Mouse (Mus musculus) midbrain, embryonic 16.5 days (tissue): ENCODE data around the gene Cntfr. TPM values are rescaled to one million over a fixed set of nuclear protein-coding genes. Genes with fewer than 3 reads are reported as not detected.
"Not testable (repeated sequence)": the region's sequence is repeated elsewhere in the genome, so short reads cannot be mapped to it uniquely, and the experiment has no call there.

ENCODE experiments used
- ATAC-seq: fragments of 200-750 bp; cut with Nextera tagmentation; 2 replicates; pipeline ENCODE4 v1.8.0; 2017; ENCODE audit warnings: moderate TSS enrichment
- H3K27ac ChIP-seq: fragments of 300-500 bp; sonication (generic); 2 replicates; pipeline ENCODE4 v1.5.1; 2014; ENCODE audit warnings: mild to moderate bottlenecking, low read length, mixed read lengths
- H3K27me3 ChIP-seq: fragments of 300-500 bp; sonication (generic); 2 replicates; pipeline ENCODE4 v1.6.1; 2014; ENCODE audit warnings: low read depth, low read length, mixed read lengths; ENCODE audit not compliant: control insufficient read depth, insufficient read depth
- H3K36me3 ChIP-seq: fragments of 300-500 bp; sonication (generic); 2 replicates; pipeline ENCODE4 v1.6.1; 2014; ENCODE audit warnings: mild to moderate bottlenecking, low read length, moderate library complexity, mixed read lengths; ENCODE audit not compliant: control insufficient read depth, insufficient read depth
- H3K4me1 ChIP-seq: fragments of 300-500 bp; sonication (generic); 2 replicates; pipeline ENCODE4 v1.6.1; 2014; ENCODE audit warnings: mild to moderate bottlenecking, low read length, mixed read lengths; ENCODE audit not compliant: control insufficient read depth, insufficient read depth
- H3K4me2 ChIP-seq: fragments of 300-500 bp; sonication (generic); 2 replicates; pipeline ENCODE4 v1.6.1; 2014; ENCODE audit warnings: mild to moderate bottlenecking, low read length, mixed read lengths
- H3K4me3 ChIP-seq: fragments of 300-500 bp; sonication (generic); 2 replicates; pipeline ENCODE4 v1.5.1; 2014; ENCODE audit warnings: low read depth, mild to moderate bottlenecking, low read length, moderate library complexity, mixed read lengths
- H3K9ac ChIP-seq: fragments of 300-500 bp; sonication (generic); 2 replicates; pipeline ENCODE4 v1.6.1; 2014; ENCODE audit warnings: low read depth, low read length, mixed read lengths
- H3K9me3 ChIP-seq: fragments of 300-500 bp; sonication (generic); replicated peaks from 2 replicates; pipeline ENCODE4 v1.6.1; 2014; ENCODE audit warnings: mild to moderate bottlenecking, low read length, mixed read lengths; ENCODE audit not compliant: control insufficient read depth, poor library complexity, severe bottlenecking
- WGBS: fragments of 180-500 bp; shearing (Covaris S2); extraction: QIAGEN DNeasy Blood & Tissue Kit; methylation state at CpG from one replicate; pipeline ENCODE4 v1.1.7; 2014; 5-methylcytosine and 5-hydroxymethylcytosine counted together
- polyA plus RNA-seq: library from polyadenylated mRNA; unstranded; fragments of >200 nt; fragmentation: Nextera tagmentation; extraction: Ambion mirVana; gene quantifications from 2 replicates; pipeline ENCODE4 v1.2.1, GENCODE M21; 2015

Gene Cntfr
- 28.1 and 28.3 TPM in 2 replicates for polyA plus RNA-seq

- H3K9ac ChIP-seq, H3K9me3 ChIP-seq, H3K27me3 ChIP-seq, H3K4me3 ChIP-seq, H3K36me3 ChIP-seq, H3K27ac ChIP-seq, H3K4me1 ChIP-seq: not testable (repeated sequence)
- peak within 1 kb of the TSS; percentile 31; the same call in 1 of the 2 replicates for H3K4me2 ChIP-seq
- 11% methylated on average over 26 of the region's 40 CpGs for WGBS
- 0 out of 2 replicates have a peak, but pooled peaks have one; percentile 62 for ATAC-seq
Measured at GRCm38 (mm10) chr4:41696930-41697841, at the start of gene Cntfr. Gene Cntfr, minus strand, starts transcription at chr4:41697089.

GRCm38 (mm10) chr4:41745021-41745420, 48.1 kb upstream of the Cntfr start:
- ATAC-seq, result no peak
- Histone ChIP-seq H3K9me3 (no peaks in the 10 kb centered on the region), H3K36me3 (no peaks in the 10 kb centered on the region), H3K4me1 (peaks cover 8% of the 10 kb centered on the region), H3K4me2 (no peak overlapping the region), H3K4me3 (no peak overlapping the region), H3K9ac (no peak overlapping the region), H3K27ac (no peak overlapping the region), H3K27me3 (no peaks in the 10 kb centered on the region)
- 90% methylated on average over 1 of the region's 1 CpGs for WGBS

GRCm38 (mm10) chr4:41744131-41744530, 47.2 kb upstream of the Cntfr start:
- Histone ChIP-seq H3K27ac (no peak overlapping the region), H3K27me3 (no peaks in the 10 kb centered on the region), H3K9ac (no peak overlapping the region), H3K36me3 (no peaks in the 10 kb centered on the region), H3K4me3 (no peak overlapping the region), H3K4me2 (no peak overlapping the region), H3K9me3 (no peaks in the 10 kb centered on the region), H3K4me1 (peaks cover 16% of the 10 kb centered on the region)
- 74% methylated on average over 2 of the region's 2 CpGs for WGBS
- ATAC-seq, result no peak

DNA sequence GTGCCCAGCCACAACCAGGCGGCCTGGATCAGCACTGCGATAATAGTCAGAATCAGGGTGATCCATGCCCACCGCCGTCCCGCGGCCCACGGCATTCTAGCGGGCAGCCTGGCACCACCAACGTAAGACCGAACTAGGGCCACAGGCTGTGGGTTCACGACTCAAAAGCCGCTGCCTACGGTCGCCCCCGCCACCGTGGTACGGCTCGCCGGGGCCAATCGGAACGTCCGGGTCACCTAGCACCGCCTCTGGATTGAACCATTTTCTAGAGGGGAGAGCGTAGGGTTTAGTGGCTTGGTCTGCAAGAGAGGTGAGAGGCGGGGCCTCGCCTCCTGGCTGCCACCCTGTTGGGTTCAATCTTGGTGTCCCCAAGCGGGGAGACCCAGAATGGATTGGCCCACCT, 44.3 kb upstream of the Cntfr start:
- Histone ChIP-seq H3K4me3 (peak overlapping the region; percentile 89), H3K9ac (peak overlapping the region; percentile 89), H3K4me1 (peaks cover 16% of the 10 kb centered on the region), H3K27ac (peak overlapping the region; percentile 88), H3K27me3 (no peaks in the 10 kb centered on the region), H3K4me2 (peak overlapping the region; percentile 71), H3K9me3 (no peaks in the 10 kb centered on the region), H3K36me3 (peaks cover 3% of the 10 kb centered on the region; the same call in 1 of the 2 replicates)
- ATAC-seq, result peak; percentile 97
- 0% methylated on average over 27 of the region's 27 CpGs for WGBS

- no peaks in the 10 kb centered on the region for H3K27me3 ChIP-seq
- peak overlapping the region; percentile 89 for H3K9ac ChIP-seq
- peak overlapping the region; percentile 89 for H3K4me3 ChIP-seq
- H3K9me3 ChIP-seq, result no peaks in the 10 kb centered on the region
- H3K4me2 ChIP-seq, result peak overlapping the region; percentile 71
- WGBS, result under 1% methylated on average over 48 of the region's 48 CpGs
- H3K36me3 ChIP-seq, result peaks cover 3% of the 10 kb centered on the region; the same call in 1 of the 2 replicates
- peaks cover 16% of the 10 kb centered on the region for H3K4me1 ChIP-seq
- H3K27ac ChIP-seq, result peak overlapping the region; percentile 88
- ATAC-seq, result peak; percentile 82
Measured at GRCm38 (mm10) chr4:41740380-41741157, 43.7 kb upstream of the Cntfr start.

DNA sequence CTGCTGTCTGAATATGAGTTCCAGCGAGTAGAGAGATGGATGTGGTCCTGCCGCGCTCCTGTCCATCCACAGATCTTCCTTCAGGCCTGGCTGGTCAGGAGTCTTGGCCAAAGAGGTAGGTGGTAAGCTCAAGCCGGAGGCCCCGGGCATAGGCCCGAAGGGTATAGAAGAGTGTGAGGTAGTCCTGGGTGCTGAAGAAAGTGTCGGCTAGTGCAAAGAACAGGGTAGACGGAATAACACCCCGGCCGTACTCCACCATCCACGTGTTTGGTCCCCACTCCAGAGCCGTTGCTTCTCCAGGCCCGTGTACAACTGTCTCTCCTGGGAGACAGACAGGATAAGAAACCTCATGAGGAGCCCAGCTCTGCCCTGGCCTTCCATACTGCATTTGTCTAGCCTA, 42.4 kb upstream of the Cntfr start:
- Histone ChIP-seq H3K4me2 (peak overlapping the region; percentile 71), H3K4me1 (peaks cover 16% of the 10 kb centered on the region), H3K4me3 (no peak overlapping the region), H3K9ac (0 out of 2 replicates have a peak overlapping the region, but pooled peaks have one; percentile 89), H3K9me3 (no peaks in the 10 kb centered on the region), H3K36me3 (peaks cover 3% of the 10 kb centered on the region; the same call in 1 of the 2 replicates), H3K27ac (no peak overlapping the region), H3K27me3 (no peaks in the 10 kb centered on the region)
- no peak for ATAC-seq
- 97% methylated on average over 13 of the region's 13 CpGs for WGBS

DNA sequence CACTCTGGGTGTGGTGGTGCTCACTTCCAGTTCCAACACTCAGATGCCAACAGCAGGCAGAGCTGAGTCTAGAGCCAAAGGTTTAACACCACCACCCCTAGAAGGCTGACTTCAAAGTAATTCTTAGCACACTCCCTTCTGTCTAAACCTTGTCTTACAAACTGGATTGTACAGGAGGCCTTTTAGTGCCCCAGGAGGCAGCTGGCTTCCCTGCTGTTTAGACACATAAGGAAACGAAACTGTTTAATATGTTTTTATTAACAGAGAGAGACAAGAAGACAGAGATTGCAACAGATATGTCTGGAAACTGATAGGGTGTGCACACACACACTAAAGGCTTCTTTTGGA, 41.3 kb upstream of the Cntfr start:
- H3K36me3 ChIP-seq, result peaks cover 3% of the 10 kb centered on the region; the same call in 1 of the 2 replicates
- no peak overlapping the region for H3K9ac ChIP-seq
- H3K4me3 ChIP-seq, result no peak overlapping the region
- H3K27me3 ChIP-seq, result peaks cover 2% of the 10 kb centered on the region; the same call in 1 of the 2 replicates
- 74% methylated on average over 1 of the region's 1 CpGs for WGBS
- H3K27ac ChIP-seq, result no peak overlapping the region
- no peaks in the 10 kb centered on the region for H3K9me3 ChIP-seq
- no peak for ATAC-seq
- H3K4me2 ChIP-seq, result no peak overlapping the region
- H3K4me1 ChIP-seq, result peaks cover 16% of the 10 kb centered on the region

DNA sequence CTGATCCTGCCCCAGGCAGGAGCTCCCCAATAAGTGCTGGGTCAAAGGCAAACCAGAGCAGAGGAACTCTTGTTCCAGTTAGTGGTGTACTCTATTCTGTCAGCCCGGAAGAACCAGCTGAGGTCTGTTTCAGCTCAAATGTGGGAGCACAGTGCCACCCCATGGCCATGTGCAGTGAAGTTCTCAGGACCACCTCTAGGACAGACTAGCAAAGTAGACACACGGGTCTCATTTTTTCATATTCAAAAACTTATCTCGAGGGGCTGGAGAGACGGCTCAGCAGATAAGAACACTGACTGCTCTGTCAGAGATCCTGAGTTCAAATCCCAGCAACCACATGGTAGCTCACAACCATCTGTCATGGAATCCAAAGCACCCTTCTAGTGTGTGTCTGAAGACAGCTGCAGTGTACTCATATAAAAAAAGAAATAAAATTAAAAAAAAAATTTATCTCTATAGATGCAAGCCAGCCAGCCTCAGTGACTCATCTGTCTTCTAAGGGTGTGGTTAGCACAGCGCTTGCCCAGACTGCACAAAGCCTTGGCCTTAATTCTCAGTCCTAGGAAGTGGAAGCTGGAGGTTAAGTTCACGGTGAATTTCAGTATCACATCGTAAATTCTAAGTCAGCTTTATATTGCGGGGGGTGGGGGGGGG, 40.8 kb upstream of the Cntfr start:
- no peak overlapping the region for H3K9ac ChIP-seq
- no peak overlapping the region for H3K4me3 ChIP-seq
- WGBS, result 45% methylated on average over 8 of the region's 8 CpGs
- 0 out of 2 replicates have a peak, but pooled peaks have one; percentile 16 for ATAC-seq
- no peaks in the 10 kb centered on the region for H3K9me3 ChIP-seq
- peaks cover 7% of the 10 kb centered on the region for H3K27me3 ChIP-seq
- peaks cover 16% of the 10 kb centered on the region for H3K4me1 ChIP-seq
- H3K36me3 ChIP-seq, result peaks cover 3% of the 10 kb centered on the region; the same call in 1 of the 2 replicates
- H3K27ac ChIP-seq, result no peak overlapping the region
- no peak overlapping the region for H3K4me2 ChIP-seq
